Mouse (Mus musculus) spleen, adult 2 months (tissue): Measurements from ENCODE around the gene Cuedc2.

Experiments used
- CTCF ChIP-seq: fragments of 200-500 bp; IDR thresholded peaks from 2 replicates; pipeline ENCODE4 v1.5.1; 2011; ENCODE audit warnings: mild to moderate bottlenecking, inconsistent platforms; ENCODE audit not compliant: insufficient read depth, insufficient read length, insufficient replicate concordance; ENCODE audit errors: extremely low read depth
- POLR2A ChIP-seq: fragments of 200-500 bp; IDR thresholded peaks from 2 replicates; pipeline ENCODE4 v1.6.1; 2011; ENCODE audit warnings: low read depth, low read length, inconsistent platforms

GRCm38 (mm10) chr19:46331936-46332335, 6.6 kb downstream of the Cuedc2 start:
- TF ChIP-seq CTCF (no peak), POLR2A (no peak)
